Mouse (Mus musculus): ENCODE measurements around the gene Pnpla7.
"Not testable (repeated sequence)": the region's sequence is repeated elsewhere in the genome, so short reads cannot be mapped to it uniquely, and the experiment has no call there.

The Pnpla7 gene

DNA sequence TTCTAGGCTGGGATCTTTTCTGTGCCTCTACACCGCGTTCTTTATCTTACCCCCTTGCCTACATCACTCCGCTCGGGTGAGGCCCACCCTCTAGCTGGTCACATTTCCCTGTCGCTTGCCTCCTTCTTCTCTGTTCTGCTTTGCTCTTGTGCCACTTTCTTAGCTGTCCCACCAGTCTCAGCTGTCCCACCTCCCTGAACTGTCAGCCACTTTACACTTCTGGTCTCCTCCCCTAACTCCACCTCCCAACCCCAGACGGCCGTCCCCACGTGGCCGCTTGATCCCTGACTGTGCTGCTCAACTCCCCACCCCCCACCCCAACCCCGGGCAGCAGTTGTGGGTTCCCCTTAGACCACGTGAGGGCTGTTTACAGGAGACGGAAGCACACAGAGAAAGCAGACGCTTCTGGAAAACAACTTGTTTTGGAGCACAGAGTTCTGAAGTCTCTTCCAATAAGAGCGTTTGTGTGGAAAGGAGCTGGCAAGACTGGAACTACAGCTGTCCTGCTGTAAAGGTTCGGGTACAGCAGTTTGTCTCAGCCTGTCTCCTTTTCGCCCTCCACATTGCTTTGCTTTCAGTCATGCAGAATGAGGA is at the start of gene Pnpla7:
Gene Pnpla7, plus strand, starts transcription at position 330 of the 594 bp plus-strand sequence.
- peak; percentile 83 to 85 for DNase-seq (ENCODE audit: low read depth in 2 of 2, low spot score in 2 of 2)

DNA sequence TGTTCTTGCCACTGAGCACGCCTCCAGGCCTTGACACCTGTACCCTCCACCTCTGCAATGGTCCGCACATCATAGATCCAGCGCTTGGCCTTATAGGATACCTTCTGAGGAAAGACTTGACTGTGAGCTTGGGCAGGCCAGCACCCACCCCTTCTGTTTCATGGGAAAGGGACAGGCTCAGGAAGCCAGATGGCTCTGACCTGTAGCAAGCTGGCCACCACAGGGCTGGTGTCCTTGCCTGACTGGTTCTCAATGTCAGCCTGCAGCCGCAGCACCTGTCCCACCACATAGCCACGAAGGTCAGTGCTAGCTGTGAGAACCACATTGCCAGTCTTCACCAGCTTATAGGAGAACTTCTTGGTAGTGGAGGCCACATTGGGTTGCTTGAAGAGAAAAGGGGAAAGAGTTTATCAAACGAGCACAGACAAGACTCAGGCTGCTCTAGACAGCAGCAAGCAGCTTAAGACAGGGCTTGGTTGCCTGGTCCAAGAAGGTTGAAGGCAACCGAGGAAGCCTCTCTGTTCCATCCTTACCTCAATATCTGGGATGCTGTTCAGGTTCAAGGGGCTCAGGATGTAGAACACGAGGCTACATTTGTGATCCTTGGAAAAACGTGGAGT is 49.4 kb upstream of the Pnpla7 start:
- DNase-seq (ENCODE audit: low read depth in 2 of 2, low spot score in 2 of 2) = no peak

DNA sequence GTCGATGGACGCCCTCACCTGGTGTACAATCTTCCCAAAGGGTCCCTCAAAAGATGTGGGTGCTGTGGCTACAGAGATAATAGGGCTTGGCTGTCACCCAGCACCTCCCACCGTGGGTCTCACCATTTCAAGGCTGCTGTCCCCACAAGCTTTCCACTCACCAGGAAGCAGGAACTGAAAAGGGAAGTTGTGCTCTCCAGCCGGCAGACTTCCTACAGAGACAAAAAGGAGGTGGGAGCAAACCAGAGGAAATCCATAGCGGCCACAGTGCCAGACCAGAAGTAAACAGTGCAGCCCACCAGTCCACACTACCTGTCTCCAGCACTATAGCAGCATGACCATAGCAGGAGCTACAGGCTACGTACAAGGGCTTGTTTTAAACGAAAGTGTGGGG is 48.9 kb upstream of the Pnpla7 start:
- no peak for DNase-seq (ENCODE audit: low read depth in 2 of 2, low spot score in 2 of 2)

DNA sequence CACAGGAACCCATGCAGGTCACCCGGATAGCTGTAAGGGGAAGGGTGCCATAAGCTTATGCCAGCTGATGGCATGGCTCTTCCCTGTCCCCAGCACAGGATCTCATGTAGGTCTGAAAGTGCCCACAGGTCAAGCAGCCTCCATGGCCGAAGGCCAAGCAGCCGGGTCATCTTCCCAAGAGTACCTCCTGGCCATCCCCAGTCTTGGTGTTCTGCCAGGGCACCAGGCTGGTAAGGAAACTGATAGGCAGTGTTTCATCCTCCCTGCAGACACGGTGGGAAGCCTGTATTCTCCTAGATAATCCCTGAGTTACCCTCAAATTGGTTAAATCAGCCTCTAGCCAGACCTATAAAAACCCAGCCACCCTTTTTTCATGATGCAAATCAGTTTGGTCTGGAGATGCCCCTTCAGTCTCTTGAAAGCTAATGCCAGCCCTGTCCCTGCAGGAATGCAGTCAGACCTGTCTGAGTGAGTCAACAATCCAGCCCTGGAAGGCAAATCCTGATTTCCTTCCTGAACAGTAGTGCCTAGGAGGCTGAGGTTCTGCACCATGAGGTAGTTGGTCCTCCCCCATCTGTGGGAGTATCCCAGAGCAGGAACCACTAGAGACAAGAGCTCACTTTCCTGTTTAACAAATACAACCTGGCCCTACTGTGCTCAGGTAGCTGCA is 47.9 kb upstream of the Pnpla7 start:
- DNase-seq (ENCODE audit: low read depth in 2 of 2, low spot score in 2 of 2) = no peak

DNA sequence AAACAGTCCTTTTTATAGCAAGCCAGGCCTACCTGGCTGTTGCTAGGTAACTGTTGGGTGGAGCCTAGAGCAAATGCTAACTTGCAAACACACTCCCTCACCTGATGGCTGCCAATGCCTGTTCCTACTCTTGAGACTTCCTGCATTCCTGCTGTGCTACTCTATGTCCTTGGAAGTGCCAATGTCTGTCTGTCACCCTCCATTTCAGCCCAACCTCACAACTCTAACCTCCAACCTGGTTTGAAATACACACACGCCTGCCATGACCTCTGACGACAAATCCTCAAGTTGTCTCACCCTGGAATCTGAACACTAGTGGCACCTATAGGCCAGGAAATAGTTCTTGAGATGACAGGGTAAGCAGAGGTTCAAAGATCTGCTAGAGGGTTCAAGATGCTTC is 46.7 kb upstream of the Pnpla7 start:
- no peak for DNase-seq (ENCODE audit: low read depth in 2 of 2, low spot score in 2 of 2)

DNA sequence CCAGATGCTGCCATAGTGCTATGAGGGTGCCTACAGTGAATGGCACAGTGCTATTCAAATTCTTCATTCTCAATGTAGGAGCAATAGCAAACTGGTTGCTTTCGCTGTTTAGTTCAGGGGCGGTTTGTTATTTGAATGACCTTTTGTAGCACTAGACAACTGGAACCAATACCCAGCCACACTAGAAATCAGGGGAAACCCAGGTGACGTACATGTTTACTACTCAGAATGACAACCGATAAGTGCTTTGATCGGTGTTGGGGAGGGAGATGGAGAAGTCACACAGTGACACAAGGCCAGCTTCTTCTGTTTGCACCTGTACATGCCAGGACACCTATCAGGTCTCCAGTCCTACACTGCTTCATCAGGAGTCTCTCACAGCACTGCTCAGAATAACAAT is 46.2 kb upstream of the Pnpla7 start:
- no peak for DNase-seq (ENCODE audit: low read depth in 2 of 2, low spot score in 2 of 2)

DNA sequence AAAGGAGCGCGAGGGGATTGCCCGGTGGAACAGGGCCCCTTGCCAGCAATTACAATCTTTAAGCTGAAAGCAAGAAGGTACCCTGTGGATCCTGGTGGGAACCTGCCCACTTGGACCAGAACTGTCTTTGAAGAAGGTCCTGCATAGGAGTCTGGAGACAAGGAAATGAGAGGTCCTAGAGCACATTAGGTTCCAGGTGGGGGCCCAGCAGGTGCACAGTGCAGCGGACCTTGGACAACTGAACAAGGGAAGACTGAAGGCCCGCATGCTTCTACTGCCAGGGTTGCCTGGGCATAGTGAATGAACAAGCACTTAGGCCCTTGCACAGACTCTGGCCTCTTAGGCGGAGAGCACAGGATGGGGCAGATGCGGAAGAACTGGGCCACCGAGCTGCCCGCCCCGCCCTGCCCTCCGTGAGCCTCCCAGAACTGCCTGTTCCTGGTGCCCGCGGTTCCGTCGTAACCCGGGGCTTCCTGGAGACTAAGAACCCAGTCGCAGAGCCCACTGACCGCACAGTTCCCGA is 41.3 kb upstream of the Pnpla7 start:
- peak in 1 of 2 experiments; percentile 14 for DNase-seq (ENCODE audit: low read depth in 2 of 2, low spot score in 2 of 2)

DNA sequence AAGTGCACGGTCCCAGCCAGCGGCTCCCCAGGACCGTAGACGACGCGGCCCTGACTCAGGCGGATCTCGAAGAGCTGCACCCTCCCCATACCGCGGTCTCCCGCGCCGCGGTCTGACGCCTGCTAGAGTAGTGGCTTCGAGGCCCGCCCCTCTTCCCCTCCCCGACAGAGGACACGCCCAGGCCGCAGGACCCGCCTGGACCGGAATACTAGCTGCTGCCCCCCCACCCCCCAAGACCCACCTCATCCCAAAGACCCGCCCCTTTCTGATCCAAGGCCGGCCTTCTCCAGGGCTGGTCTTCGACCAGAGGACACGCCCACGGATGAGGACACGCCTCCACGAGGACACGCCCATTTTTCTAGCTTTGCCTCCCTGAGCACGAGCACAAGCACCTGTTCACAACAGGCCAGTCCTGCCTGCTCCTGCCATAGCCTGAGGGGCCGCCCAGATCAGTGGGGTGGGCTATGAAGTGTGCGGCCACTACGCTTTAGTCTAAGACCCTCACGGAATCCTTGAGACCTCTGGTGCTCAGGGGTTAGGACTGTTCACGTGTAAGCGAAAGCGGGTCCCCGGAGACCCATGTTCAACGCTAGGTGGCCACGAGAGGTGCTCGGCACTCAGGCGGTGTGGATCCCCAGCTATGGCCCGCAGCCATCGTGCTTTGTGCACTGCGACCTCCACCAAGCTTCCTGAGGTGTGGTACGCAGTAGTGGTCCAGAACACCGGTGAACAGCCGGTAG is 40.6 kb upstream of the Pnpla7 start, which contains the start of gene Arrdc1:
Gene Arrdc1, minus strand, starts transcription at position 196 of the 740 bp plus-strand sequence.
- DNase-seq (ENCODE audit: low read depth in 2 of 2, low spot score in 2 of 2) = peak; percentile 91 to 97

DNA sequence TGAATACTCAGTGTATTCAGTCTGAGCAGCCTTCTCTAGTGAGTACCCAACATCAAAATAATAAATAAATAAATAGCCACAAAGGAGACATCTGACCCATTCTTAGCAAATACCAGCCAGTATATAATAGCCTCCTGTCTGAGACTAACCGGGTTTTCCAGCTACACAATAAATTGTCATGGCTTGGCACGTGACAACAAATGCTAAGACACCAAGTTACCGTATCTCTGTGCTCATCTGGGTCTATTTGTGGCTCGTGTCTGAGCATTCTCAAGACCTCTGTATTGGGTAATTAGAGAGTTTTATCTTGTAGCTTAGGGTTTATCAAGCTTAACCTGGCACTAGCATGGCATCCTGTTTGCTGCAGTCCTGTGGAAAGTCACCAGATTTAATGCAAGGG is 33.7 kb upstream of the Pnpla7 start:
- no peak for DNase-seq (ENCODE audit: low read depth in 2 of 2, low spot score in 2 of 2)

DNA sequence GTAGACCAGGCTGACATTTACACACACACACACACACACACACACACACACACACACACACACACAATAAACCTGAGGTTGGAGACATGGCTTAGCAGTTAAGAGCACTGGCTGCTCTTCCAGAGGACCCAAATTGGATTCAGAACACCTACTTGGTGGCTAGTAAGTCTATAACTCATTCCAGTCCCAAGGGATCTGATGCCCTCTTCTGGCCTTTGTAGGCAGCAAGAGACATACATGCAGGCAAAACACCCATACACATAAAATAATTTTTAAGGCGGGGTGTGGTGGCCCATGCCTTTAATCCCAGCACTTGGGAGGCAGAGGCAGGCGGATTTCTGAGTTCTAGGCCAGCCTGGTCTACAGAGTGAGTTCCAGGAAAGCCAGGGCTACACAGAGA is 31.5 kb upstream of the Pnpla7 start:
- DNase-seq (ENCODE audit: low read depth in 2 of 2, low spot score in 2 of 2) = peak; percentile 13 to 20

DNA sequence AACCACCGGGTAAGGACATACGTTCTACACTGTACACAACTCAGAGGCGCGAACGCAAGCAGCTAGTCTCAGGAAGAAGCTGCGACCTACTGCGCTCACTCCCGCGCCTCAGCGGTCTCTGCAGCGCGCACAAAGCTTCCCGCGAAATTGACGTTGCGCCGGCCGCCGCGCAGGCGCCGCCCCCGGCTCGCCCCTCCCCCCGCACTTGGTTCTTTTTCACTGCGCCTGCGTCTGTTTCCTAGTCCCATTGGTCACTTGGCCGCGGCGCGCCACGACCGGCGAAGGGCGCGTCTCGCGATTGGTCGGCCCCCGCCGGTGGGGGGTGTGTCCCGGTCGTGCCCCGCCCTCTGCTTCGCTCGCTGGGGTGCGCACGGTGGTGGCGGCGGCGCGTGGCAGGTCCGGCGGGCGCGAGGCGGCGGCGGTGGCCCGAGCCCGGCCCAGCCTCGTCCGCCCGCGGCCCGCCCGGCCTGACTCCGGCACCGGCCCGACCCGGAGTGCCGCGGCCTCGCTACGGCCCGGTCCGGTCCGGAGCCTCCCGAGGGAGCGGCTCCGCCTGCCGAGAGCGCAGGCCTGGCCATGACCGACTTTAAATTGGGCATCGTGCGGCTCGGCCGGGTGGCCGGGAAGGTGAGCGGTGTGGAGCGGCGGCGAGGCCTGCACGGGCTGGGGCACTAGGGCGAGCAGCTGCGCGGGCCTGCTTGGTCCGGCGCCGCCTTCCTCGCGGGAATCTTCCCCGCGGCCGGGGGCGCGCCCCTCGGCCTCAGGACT is 26.2 kb upstream of the Pnpla7 start, which contains the start of gene Zmynd19:
Gene Zmynd19, plus strand, starts transcription at position 372 of the 768 bp plus-strand sequence.
- peak; percentile 96 to 97 for DNase-seq (ENCODE audit: low read depth in 2 of 2, low spot score in 2 of 2)

DNA sequence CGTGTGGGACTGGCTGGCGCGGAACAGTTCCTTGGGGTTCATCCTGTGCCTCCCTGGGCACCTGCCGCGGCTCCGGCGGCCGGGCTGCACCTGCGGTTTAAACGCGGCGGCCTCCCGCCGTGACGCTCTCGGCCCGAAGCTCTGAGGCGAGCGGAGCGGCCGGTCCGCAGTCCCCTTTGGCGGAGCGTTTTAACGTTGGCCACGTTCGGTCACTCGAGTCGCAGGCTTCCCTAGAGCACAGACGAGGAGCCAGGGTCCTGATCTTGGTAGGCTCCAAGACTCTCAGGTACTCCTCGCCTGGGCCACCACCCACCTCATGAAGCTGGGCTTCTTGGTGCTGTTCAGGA is 25.7 kb upstream of the Pnpla7 start:
- DNase-seq (ENCODE audit: low read depth in 2 of 2, low spot score in 2 of 2) = no peak

DNA sequence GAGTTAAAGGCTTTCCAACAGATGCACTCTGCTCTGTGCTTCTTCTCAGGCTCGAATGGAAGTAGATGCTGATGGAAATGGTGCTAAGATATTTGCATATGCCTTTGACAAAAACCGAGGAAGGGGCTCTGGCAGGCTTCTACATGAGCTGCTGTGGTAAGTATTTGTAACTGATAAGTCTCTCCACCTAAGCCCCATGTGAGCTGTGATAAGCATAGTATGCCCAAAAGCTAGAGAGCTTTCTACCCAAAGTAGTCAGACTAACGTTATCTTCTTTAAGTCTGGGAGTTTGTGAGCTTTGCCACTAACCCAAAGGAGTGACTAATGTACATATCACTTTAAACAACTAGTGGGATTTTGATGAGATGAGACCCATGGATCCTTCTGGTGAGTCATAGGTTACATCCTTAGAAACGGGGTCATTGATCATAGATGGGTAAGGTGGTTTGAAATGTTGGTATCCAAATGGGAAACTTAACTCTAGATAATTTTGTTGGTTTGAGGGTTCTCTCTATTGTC is 23.2 kb upstream of the Pnpla7 start:
- no peak for DNase-seq (ENCODE audit: low read depth in 2 of 2, low spot score in 2 of 2)

DNA sequence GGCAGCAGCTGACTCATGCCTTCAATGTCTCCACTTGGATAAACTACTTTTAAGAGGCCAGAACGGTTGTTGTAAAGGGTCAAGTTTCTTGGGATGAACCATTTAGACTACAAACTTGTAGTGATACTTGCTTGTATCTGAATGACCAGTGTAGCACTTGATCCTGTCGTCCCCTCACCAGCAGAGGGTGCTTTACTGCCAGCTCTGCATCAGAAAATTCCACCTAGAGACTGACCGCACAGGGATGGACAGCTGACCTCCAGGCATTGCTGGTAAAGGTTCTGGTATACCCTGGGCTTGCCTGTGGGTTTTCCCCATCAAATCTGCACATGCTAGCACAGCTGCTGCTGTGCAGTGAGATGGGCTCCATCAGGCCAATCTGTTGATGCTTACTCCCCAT is 14.9 kb upstream of the Pnpla7 start:
- DNase-seq (ENCODE audit: low read depth in 2 of 2, low spot score in 2 of 2) = no peak

DNA sequence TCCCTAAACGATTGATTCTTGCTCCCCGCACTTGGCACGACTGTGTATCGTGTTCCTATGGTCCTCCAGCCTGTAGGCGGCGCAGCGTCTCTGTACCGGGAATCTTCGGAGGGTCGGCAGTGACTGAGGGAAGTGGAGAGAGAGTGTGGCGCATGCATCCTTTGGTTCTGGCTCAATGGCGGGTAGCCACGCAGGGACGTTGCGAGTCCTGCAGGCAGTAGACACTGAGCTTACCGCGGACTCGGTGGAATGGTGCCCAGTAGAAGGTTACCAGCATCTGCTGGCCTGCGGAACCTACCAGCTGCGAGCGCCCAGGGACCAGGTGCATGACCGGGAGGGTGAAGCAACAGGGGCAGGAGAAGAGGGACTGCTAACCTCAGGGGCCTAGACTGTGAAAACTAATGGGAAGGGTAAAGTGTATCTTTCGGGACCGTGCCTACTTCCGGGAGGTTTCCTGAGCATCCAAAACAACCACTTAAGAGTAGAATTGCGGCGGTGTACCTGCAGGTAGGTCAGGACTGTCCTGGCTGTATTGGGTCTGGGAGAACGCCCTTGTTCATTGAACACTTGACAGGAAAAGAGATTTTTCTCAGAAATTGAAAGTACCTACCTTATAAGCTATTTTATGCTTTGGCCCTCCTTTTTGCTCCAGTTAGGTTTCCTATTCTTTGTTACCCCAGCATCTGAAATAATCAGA is 13.4 kb upstream of the Pnpla7 start, which contains the start of gene Dph7:
Gene Dph7, plus strand, starts transcription at position 97 of the 697 bp plus-strand sequence.
- DNase-seq (ENCODE audit: low read depth in 2 of 2, low spot score in 2 of 2) = peak; percentile 81 to 87

DNA sequence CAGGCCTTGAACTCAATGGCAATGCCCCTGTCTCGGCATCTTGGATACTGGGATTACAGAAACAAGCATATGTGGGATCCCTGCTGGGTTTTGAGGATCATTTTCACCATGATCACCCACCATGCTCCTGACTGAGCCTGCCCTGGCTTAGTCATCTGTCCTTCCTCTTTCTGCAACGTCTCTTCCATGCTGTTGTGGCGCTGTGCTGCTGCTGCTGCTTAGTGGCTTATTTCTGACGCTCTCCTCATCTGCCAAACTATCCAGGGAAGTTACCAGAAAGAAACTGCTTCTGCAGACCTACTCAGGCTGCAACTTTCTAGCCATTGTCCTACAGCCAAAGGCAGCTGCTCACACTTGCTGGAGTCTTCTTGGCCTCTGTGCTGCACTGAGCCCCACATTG is 5.4 kb upstream of the Pnpla7 start:
- DNase-seq (ENCODE audit: low read depth in 2 of 2, low spot score in 2 of 2) = no peak

DNA sequence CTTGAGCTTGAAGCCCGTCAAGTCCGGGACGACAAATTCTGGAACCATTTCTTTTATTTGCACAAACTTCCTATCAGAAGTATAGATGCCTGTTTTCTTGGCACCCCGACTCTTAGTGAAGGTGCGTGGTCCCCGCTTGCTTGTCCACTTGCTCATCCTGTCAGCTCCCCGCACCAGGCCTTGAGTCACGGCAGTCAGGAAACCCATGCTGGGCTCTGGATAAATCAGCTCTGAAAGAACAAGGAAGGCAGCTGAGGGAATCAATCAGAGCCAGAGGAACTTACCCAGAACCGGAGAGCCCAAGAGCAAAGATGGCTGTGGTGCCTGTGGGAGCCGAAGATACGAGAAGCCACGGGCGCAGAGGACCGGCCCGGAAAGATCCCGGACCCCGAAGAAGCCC is 1.4 kb upstream of the Pnpla7 start:
- DNase-seq (ENCODE audit: low read depth in 2 of 2, low spot score in 2 of 2) = not testable (repeated sequence)

DNA sequence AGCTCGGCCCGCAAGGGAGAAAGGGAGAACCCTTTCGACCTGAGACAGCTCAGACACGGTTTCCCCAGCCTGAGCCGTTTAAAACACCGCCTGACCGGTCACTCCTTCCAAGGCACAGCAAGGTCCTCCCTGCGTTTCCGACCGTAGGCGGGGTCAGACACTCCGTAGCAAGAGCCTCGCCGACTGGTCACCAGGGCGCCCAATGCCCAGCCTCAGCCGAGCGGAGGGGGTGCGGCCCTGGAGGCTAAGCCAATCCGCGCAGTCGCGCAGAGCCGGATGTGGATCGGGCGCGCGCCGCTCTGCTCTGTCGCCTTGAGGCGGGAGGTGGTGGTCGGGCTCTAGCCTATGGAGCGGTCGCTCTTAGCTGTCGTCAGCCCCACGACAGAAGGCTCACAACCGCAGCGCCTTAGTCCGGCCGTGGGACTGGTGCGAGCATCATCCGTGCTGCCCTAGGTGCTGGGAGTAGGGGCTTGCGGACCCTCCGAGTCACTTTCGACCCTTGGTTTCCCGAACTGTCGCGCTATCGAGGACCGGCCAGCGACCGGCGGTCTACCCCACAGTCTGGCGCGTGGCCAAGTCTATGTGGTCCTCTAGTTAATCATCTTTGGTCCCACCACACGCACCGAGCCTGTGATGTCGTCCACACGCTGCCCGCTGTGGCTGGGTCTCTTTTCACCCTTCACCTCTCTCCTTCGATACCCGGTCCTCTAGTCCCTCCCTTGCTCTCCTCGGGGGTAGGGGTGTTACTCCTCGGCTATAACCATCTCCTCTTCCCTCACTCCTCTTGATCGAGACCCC is 728 bp upstream of the Pnpla7 start, which contains the start of gene Mrpl41:
Gene Mrpl41, minus strand, starts transcription at position 193 of the 798 bp plus-strand sequence.
- peak; percentile 91 to 92 for DNase-seq (ENCODE audit: low read depth in 2 of 2, low spot score in 2 of 2)

DNA sequence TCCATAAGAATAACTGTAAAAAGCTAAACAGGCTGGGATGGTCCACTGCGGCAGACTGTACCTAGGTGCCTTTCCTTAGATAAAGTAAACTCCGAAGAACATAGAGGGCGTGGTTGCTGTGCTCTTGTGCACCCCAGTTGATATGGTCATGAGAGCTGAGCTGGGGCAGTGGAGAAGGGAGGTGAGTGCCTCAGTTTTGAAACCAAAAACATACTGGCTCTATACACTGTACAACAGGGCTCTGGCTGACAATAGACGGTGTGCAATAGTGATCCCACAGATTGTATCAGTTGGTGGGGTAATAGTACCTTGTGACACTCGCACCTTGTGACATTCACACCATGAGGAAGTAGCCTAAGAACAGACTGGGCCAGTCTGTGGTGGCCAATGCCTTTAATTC is 1.1 kb downstream of the Pnpla7 start:
- no peak for DNase-seq (ENCODE audit: low read depth in 2 of 2, low spot score in 2 of 2)

Data from CD8-positive naive resting alpha-beta T cell, adult 2 months (primary cell).